Mouse (Mus musculus) cerebellum, adult 18-20 months (tissue): ENCODE data around the gene Pigw.

ENCODE experiments used
- DNase-seq, 2 experiments: peaks; one replicate each; pipeline ENCODE4 v3.0.0; 2021

The Pigw gene

DNA sequence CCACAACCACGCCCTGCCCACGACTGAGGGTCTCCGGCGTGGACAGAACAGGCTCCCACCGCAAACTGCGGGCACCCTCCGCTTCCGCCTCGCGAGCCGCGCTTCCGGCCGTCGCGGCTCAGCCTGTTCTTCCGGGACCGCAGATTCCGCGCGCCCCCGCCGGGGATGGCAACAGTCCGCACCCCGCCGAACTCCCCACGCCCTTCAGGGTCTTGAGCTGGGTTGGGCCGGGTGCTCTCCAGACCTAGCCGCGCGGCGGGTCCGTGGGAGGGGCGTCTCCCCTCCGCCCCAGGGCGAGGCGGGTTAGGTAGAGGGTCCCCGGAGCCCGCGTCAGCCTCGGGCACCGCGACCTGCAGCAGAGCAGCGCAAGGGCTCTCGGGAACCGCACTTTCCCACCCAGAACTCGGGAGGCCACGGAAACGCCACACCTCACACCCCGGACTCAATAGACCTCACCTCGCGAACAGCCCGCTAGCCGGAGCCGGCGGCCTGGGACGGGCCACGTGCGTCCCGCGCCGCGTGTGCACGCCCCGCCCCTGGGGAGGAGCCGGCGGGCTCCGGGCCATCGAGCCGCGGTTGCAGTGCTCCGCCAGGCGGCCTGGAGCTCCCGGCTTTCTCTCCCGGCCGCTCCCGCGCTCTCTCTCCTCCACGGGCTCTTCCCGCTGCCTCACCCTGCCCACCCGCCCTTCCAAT is at the start of gene Pigw, which contains the start of gene Myo19:
Gene Pigw, minus strand, starts transcription at position 514 of the 693 bp plus-strand sequence.
Gene Myo19, plus strand, starts transcription at position 377 of the 693 bp plus-strand sequence.
- peak; percentile 83 to 90 for DNase-seq

DNA sequence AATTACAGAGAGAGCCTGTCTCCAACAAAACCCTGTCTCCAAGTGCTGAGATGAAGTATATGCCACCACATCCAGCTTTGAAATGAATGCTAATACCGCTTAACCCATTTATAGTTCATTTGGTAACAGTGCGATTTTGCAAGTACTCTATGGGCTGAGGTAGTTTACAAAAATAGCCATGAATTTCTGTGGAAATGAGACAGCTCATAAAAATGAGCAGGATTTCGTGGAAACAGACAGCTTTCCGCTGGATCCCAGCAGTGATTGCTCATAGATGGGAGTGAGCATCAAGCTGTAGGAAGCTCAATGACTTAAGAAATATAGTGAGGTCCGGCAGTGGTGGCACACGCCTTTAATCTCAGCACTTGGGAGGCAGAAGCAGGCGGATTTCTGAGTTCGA is 40.9 kb upstream of the Pigw start:
- DNase-seq, result no peak

DNA sequence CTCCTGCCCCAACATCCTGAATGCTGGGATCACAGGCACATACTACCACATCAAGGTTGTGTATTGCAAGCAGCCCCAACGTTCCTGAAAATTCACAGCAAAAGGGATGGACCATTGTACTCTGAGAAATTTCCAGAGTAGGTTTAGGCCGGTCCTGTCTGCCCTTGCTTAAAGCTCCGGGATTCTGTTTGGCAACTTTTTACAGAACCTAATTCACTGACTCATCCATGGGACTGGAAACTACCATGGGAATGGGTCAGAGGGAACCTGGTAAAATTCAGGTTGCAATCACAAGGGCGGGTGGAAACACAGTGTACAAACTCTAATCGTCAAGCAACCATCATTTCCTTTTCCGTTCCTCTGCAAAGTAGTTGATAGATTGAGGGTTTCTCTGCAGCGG is 39.9 kb upstream of the Pigw start:
- no peak for DNase-seq

DNA sequence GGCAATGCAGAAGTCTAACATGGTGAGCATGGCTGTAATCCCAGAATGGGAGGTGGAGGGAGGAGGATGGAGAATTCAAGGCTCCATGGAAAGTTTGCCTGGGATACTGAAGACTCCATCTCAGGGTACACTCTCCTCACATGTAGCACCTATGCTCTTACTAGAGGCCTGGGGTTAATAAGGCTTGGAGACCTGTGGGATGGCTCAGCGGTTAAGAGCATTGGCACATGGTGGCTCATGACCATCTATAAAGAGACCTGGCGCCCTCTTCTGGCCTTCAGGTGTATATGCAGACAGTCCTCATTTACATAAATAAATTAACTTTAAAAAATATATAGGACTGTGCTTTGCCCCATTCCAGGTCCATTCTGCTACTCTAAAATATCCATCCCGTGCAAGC is 39.2 kb upstream of the Pigw start:
- peak; percentile 29 to 54 for DNase-seq

DNA sequence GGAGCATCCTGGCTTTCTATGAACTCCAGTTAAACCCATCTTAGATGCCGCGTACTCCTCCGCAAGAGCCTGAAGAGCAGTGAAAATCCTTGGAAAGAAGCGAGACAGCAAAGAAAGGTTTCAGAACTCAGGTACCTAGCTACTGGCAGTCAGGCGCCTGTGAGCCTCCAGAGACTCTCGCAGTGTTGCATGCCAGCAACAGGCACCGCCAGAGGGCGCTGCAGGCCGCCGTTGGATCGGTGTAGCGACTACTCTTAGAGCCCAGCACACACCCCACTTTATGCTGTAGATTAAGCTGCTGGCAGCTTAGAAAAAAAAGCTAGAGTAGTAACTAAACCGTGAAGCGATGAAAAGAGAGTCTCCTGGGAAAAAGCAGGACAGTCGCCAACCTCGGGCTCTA is 38.3 kb upstream of the Pigw start:
- peak; percentile 90 to 97 for DNase-seq

DNA sequence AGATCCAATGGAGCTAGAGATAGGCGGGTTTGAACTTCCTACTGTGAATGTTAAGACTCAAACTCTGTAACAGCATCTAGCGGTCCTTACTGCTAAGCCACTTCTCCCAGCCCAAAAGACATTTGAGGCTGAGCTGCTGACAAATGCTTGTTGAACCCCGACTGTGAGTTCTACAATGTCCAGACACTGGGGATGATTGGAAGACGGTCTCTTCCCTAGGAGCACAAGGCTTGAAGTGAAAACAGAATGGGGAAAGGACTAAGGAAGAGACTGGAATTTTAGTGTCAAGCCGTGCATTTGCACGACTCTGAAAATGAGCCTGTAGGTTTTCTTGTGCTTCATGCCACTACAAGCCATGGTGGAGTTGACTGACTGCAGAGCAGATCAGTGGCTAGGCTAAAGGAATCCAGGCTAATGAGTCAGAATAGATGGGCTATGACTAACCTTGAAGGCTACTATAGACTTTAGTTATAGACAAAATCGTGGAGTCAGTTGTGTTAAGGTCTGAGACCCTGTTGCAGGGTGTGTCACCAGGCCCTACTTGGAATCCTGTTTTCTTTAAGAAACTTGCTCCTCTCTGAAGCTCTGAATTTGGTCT is 36.7 kb upstream of the Pigw start:
- no peak for DNase-seq

DNA sequence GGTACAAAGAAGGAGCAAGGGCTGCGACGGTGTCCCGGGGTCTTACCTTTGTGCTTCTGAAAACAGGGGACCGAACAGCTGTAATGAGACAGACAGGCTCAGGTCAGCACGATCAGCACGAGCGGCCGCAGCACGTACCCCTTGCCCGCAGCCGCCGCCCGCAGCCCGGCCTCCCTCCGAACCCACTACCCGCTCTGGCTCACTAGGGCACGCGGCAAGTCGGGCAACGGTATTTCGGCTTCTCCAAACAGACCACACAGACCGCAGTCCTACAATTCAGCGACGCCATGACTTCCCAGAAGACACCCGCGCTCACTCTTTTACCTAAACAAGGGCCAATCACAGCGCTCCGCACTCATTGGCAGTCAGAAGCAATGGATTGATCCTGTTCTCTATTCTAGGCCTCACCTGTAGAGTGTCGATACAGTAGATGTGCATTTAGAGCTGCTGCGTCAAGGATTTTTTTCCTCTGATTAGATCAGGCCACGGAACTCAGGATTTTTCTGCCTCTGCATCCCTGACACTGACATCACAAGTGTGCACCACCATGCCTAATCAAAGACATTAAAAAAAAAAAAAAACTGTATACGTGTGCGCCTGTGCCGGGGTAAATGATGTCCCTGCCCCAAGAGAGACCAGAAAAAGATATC is 36.1 kb upstream of the Pigw start, which contains the start of gene Znhit3:
Gene Znhit3, minus strand, starts transcription at position 314 of the 650 bp plus-strand sequence.
- peak; percentile 86 to 88 for DNase-seq

DNA sequence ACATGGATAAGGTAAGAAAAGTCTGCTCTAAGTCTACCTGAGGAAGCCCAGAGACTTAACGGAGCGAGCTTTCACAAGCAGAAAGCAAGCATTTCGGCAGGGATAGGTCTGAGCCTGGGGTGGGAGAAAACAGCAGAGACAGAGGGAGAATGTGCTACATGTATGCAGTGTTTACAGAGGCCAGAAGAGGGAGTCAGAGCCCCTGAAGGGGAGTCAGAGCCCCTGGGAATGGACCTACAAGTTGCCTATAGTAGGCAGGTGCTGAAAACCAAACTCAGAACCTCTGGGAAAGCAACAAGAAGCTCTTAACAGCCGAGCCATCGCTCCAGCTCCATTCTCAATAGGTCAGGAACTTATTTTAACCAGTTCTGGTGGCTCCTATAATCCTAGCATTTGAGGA is 34.6 kb upstream of the Pigw start:
- no peak for DNase-seq

DNA sequence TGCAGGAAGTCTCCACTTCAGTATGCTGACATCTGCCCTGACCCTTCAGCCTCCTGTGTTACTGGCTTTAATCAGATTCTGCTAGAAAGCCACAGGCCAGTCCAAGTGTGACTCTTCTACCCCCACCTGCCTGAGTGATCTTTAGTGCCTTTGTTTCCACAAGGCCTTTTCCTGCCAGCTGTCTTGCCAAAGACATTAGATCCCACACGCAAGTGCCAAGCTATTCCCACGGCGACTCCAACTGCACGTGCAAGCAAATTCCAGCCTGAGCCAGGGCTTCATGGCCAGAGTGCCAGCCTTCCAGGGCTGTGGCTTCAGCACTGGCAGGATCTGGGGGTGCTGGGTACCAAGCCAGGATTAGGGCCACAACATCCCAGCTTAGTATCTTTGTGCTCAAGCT is 30.3 kb upstream of the Pigw start:
- no peak for DNase-seq

DNA sequence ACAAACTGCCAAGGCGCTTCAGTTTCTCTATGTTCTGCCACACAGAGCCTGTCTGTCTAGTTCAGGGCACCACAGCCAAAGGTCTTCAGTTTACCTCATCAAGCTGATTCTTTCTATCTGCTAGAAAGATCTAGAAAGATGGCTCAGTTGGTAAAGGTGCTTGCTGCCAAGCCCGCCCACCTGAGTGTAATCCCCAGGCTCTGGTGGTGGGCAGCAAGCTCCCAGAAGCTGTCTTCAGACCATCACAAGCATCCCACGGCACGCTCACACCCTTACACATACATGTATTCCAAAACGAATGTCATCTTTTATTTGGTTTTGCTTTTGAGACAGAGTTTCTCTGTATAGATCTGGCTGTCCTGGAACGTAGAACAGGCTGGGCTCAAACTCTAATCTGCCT is 28.4 kb upstream of the Pigw start:
- DNase-seq, result no peak

DNA sequence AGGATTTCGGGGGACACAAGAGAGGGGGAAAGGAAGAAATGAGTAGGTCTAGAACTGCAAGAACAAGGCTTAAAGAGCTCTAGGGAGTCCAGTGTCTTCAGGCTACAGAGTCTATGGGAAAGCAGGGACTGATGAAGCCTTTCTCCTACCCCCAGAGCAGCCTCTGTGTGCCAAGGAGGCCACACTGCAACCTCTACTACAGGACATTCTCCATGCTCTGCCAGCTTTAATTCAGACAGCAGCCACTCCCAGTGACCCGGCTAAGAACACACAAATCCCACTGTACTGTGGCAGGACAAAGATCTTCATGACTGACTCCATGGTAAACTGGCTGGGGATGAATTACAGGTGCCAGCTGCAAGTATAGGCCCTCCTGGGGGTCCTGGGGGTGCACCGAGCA is 27.0 kb upstream of the Pigw start:
- no peak for DNase-seq

DNA sequence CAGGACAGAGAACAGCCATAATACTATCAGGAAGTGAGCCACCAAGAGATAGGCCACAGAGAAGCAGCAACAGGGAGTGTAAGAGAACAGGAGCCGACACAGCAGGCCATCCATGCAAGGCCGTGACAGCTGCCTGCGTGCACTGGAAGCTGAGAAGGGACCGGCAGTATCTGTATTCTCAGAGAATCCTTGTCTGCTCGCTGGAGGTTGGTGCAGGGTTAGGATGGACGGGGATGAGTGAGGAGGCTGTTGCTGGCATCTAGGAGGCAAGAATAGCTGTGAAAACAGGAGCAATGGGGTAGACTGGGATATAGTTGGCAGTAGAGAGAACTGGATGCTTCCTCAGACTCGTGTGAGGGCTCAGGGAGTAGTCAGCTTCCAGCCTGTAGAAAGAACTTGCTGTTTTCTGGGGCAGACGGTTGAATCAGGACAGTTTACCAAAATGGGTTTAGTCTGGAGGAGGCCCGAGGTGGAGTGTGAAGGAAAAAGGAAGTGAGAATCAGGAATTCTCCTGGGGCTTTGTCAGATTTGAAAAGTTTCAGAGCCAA is 24.6 kb upstream of the Pigw start:
- no peak for DNase-seq

DNA sequence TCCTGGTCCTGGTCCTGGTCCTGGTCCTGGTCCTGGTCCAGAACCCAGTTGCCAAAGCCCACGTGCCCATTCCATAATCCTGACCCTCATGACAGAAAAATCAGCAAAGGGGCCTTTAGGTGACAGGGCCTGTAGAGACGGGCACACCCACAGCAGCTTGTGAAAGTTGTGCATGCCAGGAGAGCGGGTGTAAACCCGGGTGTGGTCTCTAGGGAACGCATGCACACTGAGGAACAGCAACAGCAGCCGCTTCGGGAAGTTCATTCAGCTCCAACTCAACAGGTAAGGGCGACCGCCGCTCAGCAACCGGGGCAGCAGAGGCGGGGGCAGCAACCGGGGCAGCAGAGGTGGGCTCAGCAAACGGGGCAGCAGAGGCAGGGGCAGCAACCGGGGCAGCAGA is 13.0 kb upstream of the Pigw start:
- DNase-seq, result no peak

DNA sequence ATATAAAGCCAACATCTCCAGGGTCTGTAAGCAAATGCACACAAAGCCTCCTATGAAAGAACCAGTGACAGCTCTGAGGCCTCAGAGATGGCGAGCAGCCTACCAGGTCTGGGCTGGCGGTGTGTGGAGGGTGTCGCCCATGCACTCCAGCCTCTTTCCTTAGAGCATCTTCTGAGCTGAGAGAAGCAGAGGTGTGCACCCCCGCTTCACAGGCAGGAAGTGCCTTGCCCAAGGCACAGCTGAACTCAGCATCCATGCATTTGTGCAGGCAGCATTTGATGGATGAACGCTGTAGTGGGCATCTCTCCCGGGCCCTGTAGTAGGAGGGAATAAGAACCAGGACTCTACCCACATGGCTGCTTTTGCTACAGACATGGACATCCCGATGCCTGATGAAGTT is 11.6 kb upstream of the Pigw start:
- DNase-seq, result no peak

DNA sequence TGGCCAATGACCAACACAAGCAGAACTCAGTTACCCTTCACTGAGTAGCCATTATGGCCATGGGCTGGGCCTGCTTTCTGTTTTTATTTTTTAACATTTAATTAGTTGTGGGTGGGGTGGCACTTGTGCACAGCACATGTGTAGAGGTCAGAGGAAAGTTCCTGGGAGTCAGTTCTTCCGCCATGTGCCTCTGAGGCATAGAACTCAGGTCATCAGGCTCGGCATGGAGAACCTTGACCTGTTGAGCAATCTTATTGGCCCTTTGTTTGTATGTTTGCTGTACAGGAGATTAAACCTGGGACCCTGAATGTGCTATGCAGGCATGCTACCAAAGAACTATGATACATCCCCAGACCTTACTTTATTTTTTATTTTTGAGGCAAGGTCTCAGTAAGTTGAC is 9.4 kb upstream of the Pigw start:
- DNase-seq, result no peak

DNA sequence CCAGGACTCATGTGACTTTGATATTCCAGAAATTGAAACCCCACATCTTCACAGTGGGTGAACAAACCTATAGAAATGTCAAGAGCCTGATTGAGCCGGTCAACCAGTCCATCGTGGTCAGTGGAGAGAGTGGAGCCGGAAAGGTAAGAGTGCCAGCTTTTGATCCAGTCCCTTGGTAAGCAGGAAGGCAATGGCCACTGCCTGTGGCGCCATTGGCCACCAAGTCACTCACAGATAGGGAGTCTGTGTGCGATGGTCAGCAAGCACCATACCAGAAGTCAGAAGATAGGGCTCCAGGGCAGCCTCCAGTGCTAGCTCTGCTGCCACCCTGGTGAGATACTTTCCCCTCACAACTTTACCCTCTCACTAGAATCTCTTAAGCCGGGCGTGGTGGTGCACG is 7.9 kb upstream of the Pigw start:
- no peak for DNase-seq

DNA sequence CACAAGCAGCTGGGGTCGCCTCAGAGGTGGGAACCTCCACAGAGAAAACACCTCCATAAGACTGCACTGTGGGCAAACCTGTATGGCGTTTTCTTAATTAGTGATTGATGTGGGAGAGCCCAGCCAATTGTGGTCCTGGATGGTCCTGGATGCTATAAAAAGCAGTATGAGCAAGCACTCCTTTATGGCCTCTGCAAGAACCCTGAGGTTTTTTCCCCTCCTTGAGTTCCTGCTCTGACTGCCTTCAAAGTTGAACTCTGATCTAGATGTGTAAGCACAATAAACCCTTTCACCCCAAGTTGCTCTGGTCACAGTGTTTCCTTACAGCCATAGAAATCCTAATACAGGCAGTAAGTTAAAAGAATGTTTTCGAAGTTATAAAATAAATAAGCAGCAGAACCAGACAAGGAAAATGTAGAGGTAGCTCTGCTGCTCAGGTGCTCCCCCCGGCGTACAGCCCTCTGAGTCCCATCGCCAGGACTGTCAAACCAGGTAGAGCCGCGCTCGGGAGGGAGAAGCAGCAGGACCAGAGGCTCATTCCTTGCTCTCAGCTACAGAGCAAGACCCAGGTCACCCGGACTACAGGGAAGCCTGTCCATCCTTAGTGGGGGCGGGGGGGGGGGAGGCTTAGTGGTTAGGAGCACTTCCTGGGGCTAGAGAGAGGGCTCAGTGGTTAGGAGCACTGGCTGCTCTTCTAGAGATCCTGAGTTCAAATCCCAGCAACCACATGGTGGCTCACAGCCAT is 6.9 kb upstream of the Pigw start:
- no peak for DNase-seq

DNA sequence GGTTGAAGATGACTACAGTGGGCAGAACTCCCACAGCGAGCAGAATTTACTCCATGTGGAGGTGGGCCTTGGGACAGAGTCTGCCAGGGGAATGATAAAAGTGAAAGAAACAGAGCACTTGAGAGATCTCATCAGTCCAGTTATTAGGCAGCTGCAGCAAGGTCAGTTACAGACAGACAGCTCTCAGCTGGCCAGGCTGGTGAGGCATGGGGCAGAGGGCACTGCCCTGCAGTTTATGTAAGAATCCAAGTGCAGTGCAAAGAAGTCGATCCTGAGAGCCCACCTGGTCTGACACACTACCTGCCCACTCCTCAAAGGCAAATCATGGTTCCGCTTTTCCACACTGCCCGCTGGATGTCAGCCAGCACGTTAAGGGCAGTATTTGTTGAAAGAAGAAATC is 6.2 kb upstream of the Pigw start:
- DNase-seq, result no peak

DNA sequence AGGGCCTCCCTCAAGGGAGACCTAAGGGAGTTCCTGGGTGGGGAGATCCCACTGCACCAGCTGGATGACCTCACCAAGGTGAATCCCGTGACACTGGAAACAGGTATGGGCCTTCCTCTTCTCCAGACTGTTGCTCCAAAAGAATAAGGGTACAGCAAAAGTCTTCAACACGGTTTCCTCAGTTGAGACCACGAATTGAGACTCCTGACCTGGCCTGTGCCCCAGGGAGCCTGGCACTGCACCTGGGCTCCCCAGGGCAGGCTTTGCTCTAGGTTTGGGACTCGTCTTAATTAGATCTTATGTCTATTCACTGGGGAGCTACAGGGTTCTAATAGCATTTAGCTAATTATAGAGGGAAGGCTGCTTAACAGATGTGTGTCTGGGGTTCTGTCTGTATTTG is 5.2 kb upstream of the Pigw start:
- no peak for DNase-seq

DNA sequence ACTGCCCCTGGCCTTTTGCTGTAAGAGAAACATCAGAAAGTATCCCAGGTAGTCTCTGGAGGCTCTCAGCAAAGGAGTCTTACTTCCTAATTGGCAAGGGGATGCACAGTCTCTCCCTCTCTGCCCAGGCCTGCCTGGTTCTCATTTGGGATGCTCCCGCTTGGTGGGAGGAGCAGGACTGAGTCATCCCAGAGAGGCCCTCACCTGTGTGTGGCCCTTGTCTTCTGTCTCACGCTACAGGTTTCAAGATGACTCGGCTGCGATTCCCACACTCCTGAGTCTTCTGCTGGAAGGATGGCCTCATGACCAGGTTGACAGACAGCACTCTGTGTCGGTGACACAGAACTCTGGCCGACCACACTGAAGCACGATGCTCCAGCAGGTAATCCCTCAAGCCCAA is 2.3 kb upstream of the Pigw start:
- no peak for DNase-seq

DNA sequence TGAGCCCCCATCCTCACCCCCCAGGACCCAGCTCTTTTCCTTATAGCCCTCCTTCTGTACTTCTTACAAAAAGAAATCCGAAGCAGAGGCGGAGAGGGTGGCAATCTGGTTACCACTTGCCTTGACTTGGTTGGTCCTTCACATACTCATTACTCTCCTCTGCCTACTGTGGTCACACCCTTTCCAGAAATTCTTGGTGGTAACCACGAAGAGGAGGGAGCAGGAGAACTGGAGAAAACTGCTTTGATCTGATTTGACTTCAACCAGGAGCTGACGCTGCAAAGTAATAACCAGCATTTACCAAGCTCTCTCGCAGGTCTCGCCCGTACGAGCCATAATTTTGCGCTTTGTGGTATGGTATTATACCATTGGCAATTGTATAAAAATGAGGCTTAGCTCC is 886 bp upstream of the Pigw start:
- DNase-seq, result no peak

DNA sequence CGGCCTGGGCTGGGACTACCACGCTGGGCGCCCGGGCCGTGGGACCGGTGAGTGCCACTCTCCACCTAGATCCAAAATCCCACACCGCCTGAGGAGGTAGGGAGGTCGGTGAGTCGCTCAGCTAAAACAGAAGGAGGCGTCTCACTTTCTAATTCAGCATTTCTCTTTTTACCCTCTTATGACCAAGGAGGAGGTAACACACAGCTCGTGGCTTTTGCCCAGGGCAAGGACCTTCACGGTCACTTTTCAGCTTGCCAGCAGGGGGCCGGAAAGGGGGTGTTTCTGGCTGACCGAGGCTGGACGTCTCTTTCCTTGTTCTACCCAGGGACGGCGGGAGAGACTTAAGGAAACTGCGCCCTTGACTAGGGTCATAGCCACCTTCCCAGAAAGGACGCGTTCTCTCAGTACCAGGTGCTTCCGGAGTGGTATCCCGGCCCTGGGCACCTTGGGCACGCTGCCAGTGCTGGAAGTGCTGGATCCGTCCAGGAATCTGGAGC is 428 bp upstream of the Pigw start:
- peak; percentile 33 to 57 for DNase-seq
